Mouse (Mus musculus) myocyte (in vitro differentiated cells): ENCODE results near the gene Irgc1. TPM values are rescaled to one million over a fixed set of nuclear protein-coding genes. Genes with fewer than 3 reads are reported as not detected.

Experiments
- H3K27me3 ChIP-seq: one replicate; pipeline ENCODE4 v1.6.1; 2011; ENCODE audit not compliant: control insufficient read depth, insufficient read depth, insufficient read length
- H3K36me3 ChIP-seq: one replicate; pipeline ENCODE4 v1.6.1; 2011; ENCODE audit not compliant: control insufficient read depth, insufficient read depth
- H3K4me2 ChIP-seq: one replicate; pipeline ENCODE4 v1.6.1; 2011; ENCODE audit warnings: low read depth, control low read depth
- H3K4me3 ChIP-seq: one replicate; pipeline ENCODE4 v1.5.1; 2011; ENCODE audit warnings: mild to moderate bottlenecking, control low read depth, moderate library complexity
- H3K79me2 ChIP-seq: one replicate; pipeline ENCODE4 v1.6.1; 2011; ENCODE audit not compliant: control insufficient read depth, insufficient read depth
- H3ac ChIP-seq: one replicate; pipeline ENCODE4 v1.6.1; 2011; ENCODE audit not compliant: control insufficient read depth, insufficient read length
- CEBPB ChIP-seq: IDR thresholded peaks from 2 replicates; pipeline ENCODE4 v1.6.1; 2011; ENCODE audit warnings: mild to moderate bottlenecking, moderate library complexity; ENCODE audit not compliant: poor library complexity, insufficient read depth, severe bottlenecking
- E2F4 ChIP-seq: IDR thresholded peaks from one replicate; pipeline ENCODE4 v1.6.1; 2011; ENCODE audit warnings: mild to moderate bottlenecking, control low read depth, moderate library complexity; ENCODE audit not compliant: insufficient read depth
- MAX ChIP-seq: IDR thresholded peaks from one replicate; pipeline ENCODE4 v1.6.1; 2011; ENCODE audit warnings: low read depth, mild to moderate bottlenecking, control low read depth
- MYOD1 ChIP-seq, 3 experiments: IDR thresholded peaks; one replicate each; pipeline ENCODE4 v1.6.1; 2011; ENCODE audit warnings: control low read depth in 2 of 3, low read depth in 2 of 3, mild to moderate bottlenecking in 2 of 3, moderate library complexity in 1 of 3; ENCODE audit not compliant: insufficient read length in 2 of 3, control insufficient read depth in 1 of 3
- MYOG ChIP-seq, 3 experiments: IDR thresholded peaks; one replicate each; pipeline ENCODE4 v1.6.1; 2011; ENCODE audit warnings: control low read depth in 2 of 3, low read depth in 2 of 3, mild to moderate bottlenecking in 2 of 3; ENCODE audit not compliant: insufficient read length in 2 of 3, control insufficient read depth in 1 of 3, insufficient read depth in 1 of 3
- POLR2A ChIP-seq: IDR thresholded peaks from one replicate; pipeline ENCODE4 v1.6.1; 2011; ENCODE audit warnings: low read depth, mild to moderate bottlenecking, control low read depth, moderate library complexity; ENCODE audit not compliant: insufficient read length
- POLR2AphosphoS2 ChIP-seq: IDR thresholded peaks from one replicate; pipeline ENCODE4 v1.6.1; 2011; ENCODE audit warnings: low read depth, control low read depth; ENCODE audit not compliant: insufficient read length
- REST ChIP-seq: IDR thresholded peaks from one replicate; pipeline ENCODE4 v1.6.1; 2011; ENCODE audit warnings: mild to moderate bottlenecking, control low read depth, moderate library complexity; ENCODE audit not compliant: insufficient read depth, insufficient read length
- SRF ChIP-seq: IDR thresholded peaks from one replicate; pipeline ENCODE4 v1.6.1; 2011; ENCODE audit warnings: low read depth; ENCODE audit not compliant: control insufficient read depth, insufficient read length
- TCF12 ChIP-seq: IDR thresholded peaks from one replicate; pipeline ENCODE4 v1.6.1; 2011; ENCODE audit warnings: mild to moderate bottlenecking, control low read depth; ENCODE audit not compliant: poor library complexity, insufficient read depth, severe bottlenecking
- TCF3 ChIP-seq: IDR thresholded peaks from one replicate; pipeline ENCODE4 v1.6.1; 2011; ENCODE audit warnings: low read depth, control low read depth; ENCODE audit not compliant: insufficient read length
- USF1 ChIP-seq: IDR thresholded peaks from one replicate; pipeline ENCODE4 v1.6.1; 2011; ENCODE audit warnings: low read depth, mild to moderate bottlenecking, control low read depth, moderate library complexity
- polyA plus RNA-seq: library from polyadenylated mRNA; unstranded; fragments of >200 nt; fragmentation: generic; extraction: Trizol; gene quantifications from one replicate; pipeline ENCODE4 v1.2.1, GENCODE M21; 2012; ENCODE audit warnings: missing spikeins

Irgc1 gene
- polyA plus RNA-seq, 1 experiment, result 0.32 TPM

- peak overlapping the region; percentile 99 for H3K4me2 ChIP-seq
- H3K27me3 ChIP-seq, result no peaks in the 10 kb centered on the region
- H3K36me3 ChIP-seq, result no peaks in the 10 kb centered on the region
- H3K4me3 ChIP-seq, result peak overlapping the region; percentile 37
- no peaks in the 10 kb centered on the region for H3K79me2 ChIP-seq
- TF ChIP-seq REST (no peak), POLR2A (no peak), CEBPB (no peak), SRF (no peak), MYOD1 (IDR thresholded peaks at IDR 0.05; ENCODE audit: control insufficient read depth in 1 of 3, insufficient read length in 2 of 3, low read depth in 2 of 3) (no peak), TCF12 (no peak), TCF3 (no peak), E2F4 (no peak), POLR2AphosphoS2 (no peak), MYOG (IDR thresholded peaks at IDR 0.05; ENCODE audit: control insufficient read depth in 1 of 3, insufficient read depth in 1 of 3, insufficient read length in 2 of 3, low read depth in 2 of 3) (no peak), USF1 (no peak), MAX (no peak)
- peak overlapping the region; percentile 53 for H3ac ChIP-seq
Measured at GRCm38 (mm10) chr7:24480986-24481473, 28.9 kb upstream of the Irgc1 start.

- H3K4me2 ChIP-seq, result peak overlapping the region; percentile 99
- peak overlapping the region; percentile 37 for H3K4me3 ChIP-seq
Measured at GRCm38 (mm10) chr7:24480121-24480941, 28.2 kb upstream of the Irgc1 start.

GRCm38 (mm10) chr7:24479685-24480084 lies 27.6 kb upstream of the Irgc1 start:
- TF ChIP-seq USF1 (no peak), MYOD1 (IDR thresholded peaks at IDR 0.05; ENCODE audit: control insufficient read depth in 1 of 3, insufficient read length in 2 of 3, low read depth in 2 of 3) (no peak)
- peak overlapping the region; percentile 99 for H3K4me2 ChIP-seq
- no peak overlapping the region for H3ac ChIP-seq
- no peaks in the 10 kb centered on the region for H3K27me3 ChIP-seq
- H3K4me3 ChIP-seq, result peak overlapping the region; percentile 37
- H3K36me3 ChIP-seq, result no peaks in the 10 kb centered on the region
- no peaks in the 10 kb centered on the region for H3K79me2 ChIP-seq

More at GRCm38 (mm10) chr7:24480121-24480941, 28.2 kb upstream of the Irgc1 start:
- no peak for TF ChIP-seq E2F4
- peak; percentile 57 to 91 (median 90) for TF ChIP-seq MYOD1 (IDR thresholded peaks at IDR 0.05; ENCODE audit: control insufficient read depth in 1 of 3, insufficient read length in 2 of 3, low read depth in 2 of 3)
- TF ChIP-seq TCF12, result no peak
- TF ChIP-seq MYOG (IDR thresholded peaks at IDR 0.05; ENCODE audit: control insufficient read depth in 1 of 3, insufficient read depth in 1 of 3, insufficient read length in 2 of 3, low read depth in 2 of 3), result peak in 1 of 3 experiments; percentile 26
- peak; percentile 85 for TF ChIP-seq USF1
- no peak for TF ChIP-seq TCF3
- no peaks in the 10 kb centered on the region for H3K27me3 ChIP-seq
- no peaks in the 10 kb centered on the region for H3K36me3 ChIP-seq
- no peaks in the 10 kb centered on the region for H3K79me2 ChIP-seq
- H3ac ChIP-seq, result no peak overlapping the region

GRCm38 (mm10) chr7:24478911-24479310 lies 26.8 kb upstream of the Irgc1 start:
- no peak overlapping the region for H3K4me2 ChIP-seq
- H3K27me3 ChIP-seq, result no peaks in the 10 kb centered on the region

GRCm38 (mm10) chr7:24476856-24477255 lies 24.8 kb upstream of the Irgc1 start:
- no peak overlapping the region for H3K4me2 ChIP-seq
- H3K79me2 ChIP-seq, result no peaks in the 10 kb centered on the region
- TF ChIP-seq E2F4, result no peak
- TF ChIP-seq SRF, result no peak
- no peak for TF ChIP-seq CEBPB
- TF ChIP-seq MYOD1 (IDR thresholded peaks at IDR 0.05; ENCODE audit: control insufficient read depth in 1 of 3, insufficient read length in 2 of 3, low read depth in 2 of 3), result no peak
- TF ChIP-seq POLR2A, result no peak
- TF ChIP-seq POLR2AphosphoS2, result no peak
- TF ChIP-seq MYOG (IDR thresholded peaks at IDR 0.05; ENCODE audit: control insufficient read depth in 1 of 3, insufficient read depth in 1 of 3, insufficient read length in 2 of 3, low read depth in 2 of 3), result no peak
- TF ChIP-seq TCF3, result no peak
- TF ChIP-seq REST, result no peak
- no peak for TF ChIP-seq MAX
- no peak for TF ChIP-seq USF1
- TF ChIP-seq TCF12, result no peak
- no peak overlapping the region for H3K4me3 ChIP-seq
- peaks cover 10% of the 10 kb centered on the region for H3K36me3 ChIP-seq
- no peak overlapping the region for H3ac ChIP-seq
- H3K27me3 ChIP-seq, result no peaks in the 10 kb centered on the region

More at GRCm38 (mm10) chr7:24478911-24479310, 26.8 kb upstream of the Irgc1 start:
- Histone ChIP-seq H3K4me3 (no peak overlapping the region), H3ac (no peak overlapping the region), H3K36me3 (no peaks in the 10 kb centered on the region), H3K79me2 (no peaks in the 10 kb centered on the region)
- TF ChIP-seq CEBPB (no peak), TCF3 (no peak), POLR2A (no peak)
